Mouse (Mus musculus) kidney, embryonic 15.5 days (tissue): ENCODE data around the gene Wdr11. TPM values are rescaled to one million over a fixed set of nuclear protein-coding genes. Genes with fewer than 3 reads are reported as not detected.

Experiments
- ATAC-seq: fragments of 200-750 bp; cut with Nextera tagmentation; replicated peaks from 2 replicates; pipeline ENCODE4 v1.8.0; 2017; ENCODE audit warnings: moderate TSS enrichment; ENCODE audit not compliant: low FRiP score
- H3K27ac ChIP-seq: fragments of 300-500 bp; sonication (generic); 2 replicates; pipeline ENCODE4 v1.5.1; 2015; ENCODE audit warnings: mild to moderate bottlenecking, inconsistent platforms
- H3K27me3 ChIP-seq: fragments of 300-500 bp; sonication (generic); 2 replicates; pipeline ENCODE4 v1.6.1; 2015; ENCODE audit warnings: inconsistent platforms
- H3K36me3 ChIP-seq: fragments of 300-500 bp; sonication (generic); 2 replicates; pipeline ENCODE4 v1.6.1; 2015; ENCODE audit warnings: inconsistent platforms
- H3K4me1 ChIP-seq: fragments of 300-500 bp; sonication (generic); 2 replicates; pipeline ENCODE4 v1.6.1; 2015; ENCODE audit warnings: inconsistent platforms
- H3K4me2 ChIP-seq: fragments of 300-500 bp; sonication (generic); 2 replicates; pipeline ENCODE4 v1.6.1; 2015; ENCODE audit warnings: moderate library complexity, mild to moderate bottlenecking, inconsistent platforms
- H3K4me3 ChIP-seq: fragments of 300-500 bp; sonication (generic); replicated peaks from 2 replicates; pipeline ENCODE4 v1.5.1; 2015; ENCODE audit warnings: mild to moderate bottlenecking, inconsistent platforms
- H3K9ac ChIP-seq: fragments of 300-500 bp; sonication (generic); 2 replicates; pipeline ENCODE4 v1.6.1; 2015; ENCODE audit warnings: mild to moderate bottlenecking, inconsistent platforms
- H3K9me3 ChIP-seq: fragments of 300-500 bp; sonication (generic); replicated peaks from 2 replicates; pipeline ENCODE4 v1.6.1; 2016; ENCODE audit warnings: inconsistent platforms
- WGBS: fragments of 180-500 bp; shearing (Covaris S2); methylation state at CpG from one replicate; pipeline ENCODE4 v1.1.7; 2015; ENCODE audit warnings: mixed read lengths; 5-methylcytosine and 5-hydroxymethylcytosine counted together
- polyA plus RNA-seq: library from polyadenylated mRNA; unstranded; fragments of >200 nt; fragmentation: Nextera tagmentation; extraction: Ambion mirVana; gene quantifications from 2 replicates; pipeline ENCODE4 v1.2.1, GENCODE M21; 2015

Wdr11 gene
- polyA plus RNA-seq, 1 experiment from 2014 or later: 48.7 TPM

DNA sequence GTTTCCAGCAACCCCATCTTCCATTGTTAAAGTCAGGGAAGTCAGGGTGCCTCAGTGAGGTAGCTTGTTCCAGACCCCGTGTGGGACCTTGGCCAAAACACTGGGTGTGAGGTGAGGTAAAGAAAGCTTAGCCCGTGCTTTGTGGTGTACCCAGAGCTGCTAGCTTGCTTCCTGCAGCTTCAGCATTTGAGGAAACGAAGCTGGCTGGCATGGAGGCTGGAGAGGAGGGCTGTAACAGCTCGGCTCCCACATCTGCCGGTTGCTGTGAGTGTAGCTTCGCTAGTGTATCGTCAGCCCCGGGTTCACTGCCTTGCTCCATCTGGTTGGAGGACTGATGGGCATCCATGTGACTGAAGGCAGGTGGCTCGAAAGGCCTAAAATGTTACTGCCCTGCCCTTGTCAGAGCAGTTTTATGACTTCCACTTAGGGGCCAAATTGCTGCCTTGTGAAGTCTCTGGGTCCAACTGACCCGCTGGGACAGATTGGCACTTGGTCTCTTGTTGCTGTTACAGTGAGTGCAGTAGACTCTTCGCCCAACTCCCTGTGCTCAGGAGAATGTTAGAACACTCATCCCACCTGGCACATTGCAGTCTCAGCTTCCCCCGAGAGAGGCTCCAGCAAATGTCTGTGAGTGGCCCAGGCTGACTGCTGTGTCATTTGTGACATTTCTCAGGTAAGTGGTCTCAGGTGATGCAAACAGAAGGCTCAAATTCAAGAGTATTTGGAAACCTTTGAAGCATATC, 44.4 kb downstream of the Wdr11 start:
- H3K4me1 ChIP-seq: peaks cover 13% of the 10 kb centered on the region; the same call in 1 of the 2 replicates

DNA sequence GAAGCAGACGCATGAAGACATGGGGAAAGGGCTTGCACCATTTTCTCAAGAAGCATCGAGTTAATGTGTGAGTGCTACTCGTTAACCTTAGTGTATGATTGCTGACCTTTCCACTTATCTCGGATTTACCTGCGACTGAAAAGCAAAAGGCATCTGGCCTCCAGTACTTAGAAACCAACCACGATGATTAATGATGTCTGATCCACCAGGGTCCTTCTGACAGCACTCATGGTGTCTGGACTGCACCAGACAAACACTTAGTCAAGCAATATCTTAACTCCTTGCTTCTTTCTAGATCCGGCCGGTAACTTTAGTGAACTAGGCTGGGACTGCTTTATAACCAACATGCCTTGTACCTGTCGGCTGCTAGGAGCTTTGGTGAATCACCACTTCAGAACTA, 45.3 kb downstream of the Wdr11 start:
- Histone ChIP-seq H3K27ac (peak overlapping the region; percentile 66), H3K36me3 (peaks cover 51% of the 10 kb centered on the region), H3K27me3 (no peaks in the 10 kb centered on the region), H3K4me1 (peaks cover 13% of the 10 kb centered on the region; the same call in 1 of the 2 replicates), H3K9me3 (no peaks in the 10 kb centered on the region), H3K9ac (no peak overlapping the region), H3K4me3 (no peak overlapping the region), H3K4me2 (no peak overlapping the region)
- ATAC-seq: 0 out of 2 replicates have a peak, but pooled peaks have one; percentile 30
- WGBS: 56% methylated on average over 9 of the region's 9 CpGs

More for the DNA sequence above, 44.4 kb downstream of the Wdr11 start:
- H3K36me3 ChIP-seq: peaks cover 60% of the 10 kb centered on the region
- no peaks in the 10 kb centered on the region for H3K27me3 ChIP-seq
- ATAC-seq: no peak
- no peak overlapping the region for H3K4me3 ChIP-seq
- no peaks in the 10 kb centered on the region for H3K9me3 ChIP-seq
- no peak overlapping the region for H3K9ac ChIP-seq
- peak overlapping the region; percentile 66 for H3K27ac ChIP-seq
- 51% methylated on average over 12 of the region's 12 CpGs for WGBS
- no peak overlapping the region for H3K4me2 ChIP-seq

DNA sequence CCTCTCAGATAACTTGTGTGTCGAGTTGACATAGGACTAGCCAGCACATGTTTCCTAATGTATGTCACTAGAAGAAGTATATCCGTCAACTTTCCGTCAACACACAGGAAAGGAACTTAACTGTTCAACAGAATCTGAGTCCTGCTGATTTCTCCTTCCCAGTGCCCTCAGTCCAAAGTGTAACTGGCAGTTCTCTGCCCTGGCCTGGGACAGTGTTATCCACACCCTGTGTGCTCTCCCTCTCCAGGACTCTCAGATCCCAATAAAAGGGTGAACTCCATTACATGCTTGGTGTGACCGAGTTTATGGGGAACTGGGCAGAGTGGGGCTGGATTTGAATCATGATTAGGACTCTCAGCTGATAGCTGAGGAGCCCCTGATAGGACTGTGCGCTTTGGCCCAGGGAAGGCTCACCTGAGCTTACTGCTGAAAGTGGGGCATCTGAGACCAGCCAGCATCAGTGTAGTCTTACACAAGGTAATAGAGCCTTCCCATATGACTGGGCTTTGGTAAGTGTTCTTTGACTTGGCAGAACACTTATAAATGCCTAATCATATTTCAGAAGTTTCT, 46.3 kb downstream of the Wdr11 start:
- peaks cover 41% of the 10 kb centered on the region for H3K36me3 ChIP-seq
- H3K9me3 ChIP-seq: no peaks in the 10 kb centered on the region
- no peak overlapping the region for H3K4me2 ChIP-seq
- H3K4me1 ChIP-seq: peaks cover 13% of the 10 kb centered on the region; the same call in 1 of the 2 replicates
- H3K4me3 ChIP-seq: no peak overlapping the region
- WGBS: 83% methylated on average over 5 of the region's 5 CpGs
- ATAC-seq: no peak
- peak overlapping the region; percentile 41 for H3K27ac ChIP-seq
- H3K9ac ChIP-seq: no peak overlapping the region
- H3K27me3 ChIP-seq: no peaks in the 10 kb centered on the region

DNA sequence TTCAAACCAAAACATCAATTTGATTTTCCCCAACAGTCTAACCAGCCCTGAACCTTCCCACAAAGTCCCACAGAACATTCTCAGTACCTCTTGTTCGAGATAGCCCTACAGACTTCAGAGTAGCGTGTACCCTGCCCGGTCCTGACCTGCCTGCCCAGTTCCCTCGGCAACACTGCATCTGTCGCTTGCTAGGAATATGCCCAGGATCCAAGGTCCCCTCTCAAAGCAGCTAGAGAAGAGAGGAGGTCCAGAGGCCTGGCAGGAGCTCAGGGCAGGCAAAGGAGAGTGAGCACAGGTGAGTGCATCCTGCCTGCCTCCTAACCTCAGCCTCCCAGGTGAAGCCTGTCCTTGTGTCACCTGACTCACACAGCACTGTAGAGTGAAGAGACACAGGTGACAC, 47.3 kb downstream of the Wdr11 start:
- Histone ChIP-seq H3K4me3 (no peak overlapping the region), H3K4me2 (no peak overlapping the region), H3K27me3 (no peaks in the 10 kb centered on the region), H3K9me3 (no peaks in the 10 kb centered on the region), H3K27ac (no peak overlapping the region), H3K9ac (no peak overlapping the region), H3K4me1 (peaks cover 13% of the 10 kb centered on the region; the same call in 1 of the 2 replicates), H3K36me3 (peaks cover 32% of the 10 kb centered on the region)
- WGBS: 93% methylated on average over 5 of the region's 5 CpGs
- no peak for ATAC-seq

DNA sequence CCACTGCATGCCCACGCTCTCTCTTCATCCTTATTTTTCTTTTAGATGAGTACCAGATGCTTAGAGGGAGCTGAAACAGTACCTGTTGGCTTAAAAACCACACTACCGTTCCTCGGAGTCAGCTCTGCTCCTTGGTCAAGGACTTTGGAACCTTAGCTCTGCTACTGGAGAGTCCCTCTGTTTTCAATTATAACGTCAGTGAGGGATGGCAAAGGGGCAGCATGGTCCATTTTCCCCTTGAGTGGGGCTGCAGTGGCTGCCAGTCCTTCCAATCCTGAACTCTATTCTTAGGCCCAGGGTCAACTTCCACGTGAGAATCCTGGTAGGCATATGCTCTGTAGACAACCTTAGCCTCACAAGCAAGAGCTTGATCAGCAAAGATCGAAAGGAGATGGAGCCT, 48.2 kb downstream of the Wdr11 start:
- Histone ChIP-seq H3K4me1 (peaks cover 11% of the 10 kb centered on the region; the same call in 1 of the 2 replicates), H3K36me3 (peaks cover 25% of the 10 kb centered on the region), H3K9me3 (no peaks in the 10 kb centered on the region), H3K4me2 (no peak overlapping the region), H3K27ac (no peak overlapping the region), H3K9ac (no peak overlapping the region), H3K4me3 (no peak overlapping the region), H3K27me3 (no peaks in the 10 kb centered on the region)
- ATAC-seq: no peak
- WGBS: 79% methylated on average over 6 of the region's 6 CpGs

DNA sequence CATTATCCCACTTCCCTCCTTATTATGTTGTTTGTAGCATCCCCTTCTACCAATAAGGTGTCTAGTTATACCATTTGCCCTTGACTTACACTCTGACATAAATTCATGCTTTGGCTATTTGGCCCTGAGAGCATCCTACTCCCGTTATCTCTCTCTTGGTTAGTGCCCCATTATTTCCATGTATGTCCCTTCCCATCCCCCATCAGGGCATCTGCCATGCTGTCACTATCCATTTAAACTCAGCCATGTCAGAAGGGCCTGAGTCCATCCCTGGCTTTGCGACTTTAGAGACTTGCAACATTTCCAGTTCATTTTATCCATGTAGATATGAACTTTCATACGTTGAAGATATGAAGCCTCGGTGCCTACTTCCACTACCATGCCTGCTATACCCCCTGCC, 51.6 kb downstream of the Wdr11 start:
- H3K9ac ChIP-seq: no peak overlapping the region

DNA sequence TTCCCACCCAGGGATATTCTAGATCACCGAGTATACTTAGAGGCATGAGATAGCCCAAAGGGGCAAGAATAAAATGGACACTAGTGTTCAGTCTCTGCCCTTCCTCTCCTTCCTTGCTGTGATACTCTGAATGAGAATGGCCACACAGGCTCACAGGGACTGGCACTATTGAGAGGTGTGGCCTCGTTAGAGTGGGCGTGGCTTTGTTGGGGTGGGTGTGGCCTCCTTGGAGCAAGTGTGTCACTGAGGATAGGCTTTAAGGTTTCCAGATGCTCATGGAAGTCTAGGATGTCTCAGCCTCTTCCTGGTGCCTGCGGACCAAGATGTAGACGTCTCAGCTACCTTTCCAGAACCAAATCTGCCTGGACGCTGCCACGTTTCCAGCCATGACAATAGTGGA, 56.1 kb downstream of the Wdr11 start:
- no peak for ATAC-seq
- no peaks in the 10 kb centered on the region for H3K27me3 ChIP-seq
- H3K27ac ChIP-seq: no peak overlapping the region
- no peak overlapping the region for H3K4me2 ChIP-seq
- H3K36me3 ChIP-seq: no peaks in the 10 kb centered on the region
- no peak overlapping the region for H3K9ac ChIP-seq
- WGBS: 84% methylated on average over 7 of the region's 7 CpGs
- no peaks in the 10 kb centered on the region for H3K9me3 ChIP-seq
- H3K4me3 ChIP-seq: no peak overlapping the region
- peaks cover 14% of the 10 kb centered on the region for H3K4me1 ChIP-seq

More for the DNA sequence above, 51.6 kb downstream of the Wdr11 start:
- 90% methylated on average over 4 of the region's 4 CpGs for WGBS
- no peaks in the 10 kb centered on the region for H3K36me3 ChIP-seq
- H3K27me3 ChIP-seq: no peaks in the 10 kb centered on the region
- peaks cover 6% of the 10 kb centered on the region; the same call in 1 of the 2 replicates for H3K4me1 ChIP-seq
- no peak for ATAC-seq
- no peak overlapping the region for H3K4me2 ChIP-seq
- H3K27ac ChIP-seq: no peak overlapping the region
- H3K4me3 ChIP-seq: no peak overlapping the region
- H3K9me3 ChIP-seq: no peaks in the 10 kb centered on the region

DNA sequence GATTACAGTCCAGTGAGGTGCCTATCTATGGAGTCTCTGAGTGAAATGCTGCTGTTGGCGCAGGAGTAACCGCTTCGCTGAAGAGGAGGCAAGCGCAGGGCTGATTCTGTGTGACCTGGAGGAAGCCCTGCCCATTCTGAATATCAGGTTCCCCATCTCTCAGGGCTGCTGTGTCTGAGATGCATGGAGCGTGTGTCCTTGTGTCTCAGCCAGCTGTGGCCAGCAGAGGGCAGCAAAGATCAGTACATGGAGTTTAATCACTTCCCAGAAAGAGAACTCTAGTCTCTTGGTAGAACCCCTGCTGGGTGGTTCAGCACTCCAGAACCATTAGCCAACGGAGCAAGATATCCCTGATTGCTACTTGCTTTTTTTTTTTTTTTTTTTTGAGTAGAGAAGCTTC, 57.3 kb downstream of the Wdr11 start:
- H3K4me3 ChIP-seq: no peak overlapping the region
- WGBS: 2% methylated on average over 6 of the region's 6 CpGs
- peak; percentile 69 for ATAC-seq
- H3K27ac ChIP-seq: peak overlapping the region; percentile 37; the same call in 1 of the 2 replicates
- no peak overlapping the region for H3K9ac ChIP-seq
- H3K9me3 ChIP-seq: no peaks in the 10 kb centered on the region
- H3K27me3 ChIP-seq: no peaks in the 10 kb centered on the region
- peaks cover 21% of the 10 kb centered on the region for H3K4me1 ChIP-seq
- H3K36me3 ChIP-seq: no peaks in the 10 kb centered on the region
- H3K4me2 ChIP-seq: peak overlapping the region; percentile 42

DNA sequence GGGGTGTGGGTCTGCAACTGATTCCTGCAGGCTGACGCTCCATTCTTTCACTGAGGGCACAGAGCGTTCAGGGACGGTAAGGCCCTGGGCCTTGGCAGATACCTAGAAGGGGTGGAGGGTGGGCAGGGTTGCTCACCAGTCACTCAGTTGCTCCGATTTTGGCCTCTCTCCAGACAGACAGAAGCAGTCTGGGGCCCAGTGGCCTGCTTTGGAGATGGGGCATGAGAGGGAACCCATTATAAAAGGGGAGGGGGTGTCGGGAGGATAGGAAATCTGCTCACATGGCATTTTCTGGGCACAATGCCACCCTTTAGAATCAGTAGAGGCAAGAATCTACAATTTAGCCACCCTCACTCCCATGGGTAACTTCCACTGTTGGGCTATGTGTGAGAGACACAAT, 59.1 kb downstream of the Wdr11 start:
- no peak overlapping the region for H3K4me2 ChIP-seq
- H3K9me3 ChIP-seq: no peaks in the 10 kb centered on the region
- ATAC-seq: no peak
- H3K9ac ChIP-seq: no peak overlapping the region
- H3K36me3 ChIP-seq: no peaks in the 10 kb centered on the region
- H3K27ac ChIP-seq: no peak overlapping the region
- H3K4me1 ChIP-seq: peaks cover 27% of the 10 kb centered on the region
- whole genome bisulfite sequencing: 89% methylated on average over 5 of the region's 5 CpGs
- H3K27me3 ChIP-seq: no peaks in the 10 kb centered on the region
- H3K4me3 ChIP-seq: no peak overlapping the region

DNA sequence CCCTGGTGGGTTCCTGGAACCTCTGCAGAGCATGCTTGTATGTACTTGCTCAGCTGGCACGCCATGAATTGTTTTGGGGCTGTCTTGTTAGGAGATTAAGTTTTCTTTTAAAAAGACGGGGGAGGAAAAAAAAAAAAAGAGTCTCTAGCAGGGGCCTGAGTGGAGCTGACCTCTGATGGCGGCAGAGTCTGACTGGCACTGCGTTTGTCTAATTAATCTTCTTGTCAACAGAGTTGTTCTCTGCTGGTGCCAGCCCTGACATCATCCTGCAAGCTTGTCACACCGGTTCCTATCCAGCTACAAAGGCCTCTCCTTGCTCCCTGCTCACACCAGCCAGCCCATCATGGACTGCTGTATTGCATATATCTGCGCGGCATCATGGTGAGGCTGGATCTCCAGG, 60.1 kb downstream of the Wdr11 start:
- 42% methylated on average over 7 of the region's 7 CpGs for WGBS
- H3K27me3 ChIP-seq: no peaks in the 10 kb centered on the region
- no peak for ATAC-seq
- no peak overlapping the region for H3K4me3 ChIP-seq
- no peak overlapping the region for H3K4me2 ChIP-seq
- no peaks in the 10 kb centered on the region for H3K36me3 ChIP-seq
- H3K27ac ChIP-seq: no peak overlapping the region
- H3K9ac ChIP-seq: no peak overlapping the region
- H3K9me3 ChIP-seq: no peaks in the 10 kb centered on the region
- peaks cover 37% of the 10 kb centered on the region for H3K4me1 ChIP-seq

DNA sequence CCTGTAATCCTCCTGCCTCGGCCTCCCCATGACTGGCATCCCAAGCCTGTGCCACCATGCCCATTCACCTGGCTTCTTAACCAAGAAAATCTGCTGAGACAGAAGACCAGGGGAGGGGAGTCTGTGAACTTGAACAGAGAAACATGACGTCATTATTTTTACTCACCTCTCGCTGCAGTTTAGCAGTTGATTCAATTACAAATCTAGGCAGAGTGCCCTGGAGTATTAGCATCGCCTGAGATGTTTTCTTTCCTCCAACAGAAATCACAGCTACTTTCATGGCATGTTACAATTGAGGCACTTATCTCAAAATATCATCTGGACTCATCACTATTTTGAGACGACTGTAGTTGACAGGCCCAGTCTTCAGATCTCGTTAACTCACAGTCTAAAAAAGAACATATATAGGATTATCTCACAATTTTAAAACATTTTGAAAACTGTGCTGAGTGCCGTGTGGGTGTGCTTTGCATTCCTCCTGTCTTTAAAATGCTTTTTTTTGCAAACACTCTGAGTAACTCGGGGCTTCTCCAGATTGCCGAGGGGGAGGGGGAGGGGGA, 61.3 kb downstream of the Wdr11 start:
- no peaks in the 10 kb centered on the region for H3K36me3 ChIP-seq
- ATAC-seq: no peak
- WGBS: 55% methylated on average over 8 of the region's 9 CpGs
- no peak overlapping the region for H3K9ac ChIP-seq
- H3K9me3 ChIP-seq: no peaks in the 10 kb centered on the region
- H3K27me3 ChIP-seq: no peaks in the 10 kb centered on the region
- H3K4me3 ChIP-seq: no peak overlapping the region
- peaks cover 39% of the 10 kb centered on the region for H3K4me1 ChIP-seq
- no peak overlapping the region for H3K4me2 ChIP-seq
- no peak overlapping the region for H3K27ac ChIP-seq

DNA sequence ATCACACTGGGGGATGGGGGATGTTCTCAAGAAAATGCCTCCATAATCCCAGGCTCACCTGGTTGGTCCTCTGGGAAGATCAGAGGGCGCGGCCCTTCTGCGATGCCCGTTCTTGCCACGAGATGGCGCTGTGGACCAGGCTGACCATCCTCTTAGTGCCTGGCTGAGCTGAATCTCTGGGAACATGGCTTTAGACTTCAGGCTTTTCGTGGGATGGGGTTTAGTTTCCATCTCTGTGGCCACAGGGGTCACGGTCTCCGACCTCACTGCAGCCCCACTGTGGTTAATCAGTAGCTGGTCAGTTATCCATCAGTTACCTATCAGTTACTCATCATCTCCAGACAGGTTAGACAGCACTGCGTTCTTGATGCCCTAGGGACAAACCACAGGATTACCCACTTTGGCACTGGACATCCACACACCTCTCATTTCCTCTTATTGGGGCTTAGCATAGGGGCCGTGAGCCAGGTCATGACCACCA, 62.2 kb downstream of the Wdr11 start:
- H3K36me3 ChIP-seq: no peaks in the 10 kb centered on the region
- no peaks in the 10 kb centered on the region for H3K9me3 ChIP-seq
- H3K27me3 ChIP-seq: no peaks in the 10 kb centered on the region
- peaks cover 36% of the 10 kb centered on the region for H3K4me1 ChIP-seq
- peak; percentile 63 for ATAC-seq
- no peak overlapping the region for H3K4me3 ChIP-seq
- WGBS: 8% methylated on average over 11 of the region's 11 CpGs
- H3K4me2 ChIP-seq: no peak overlapping the region
- peak overlapping the region; percentile 63 for H3K27ac ChIP-seq
- no peak overlapping the region for H3K9ac ChIP-seq
